Mouse (Mus musculus) bone marrow, adult 2 months (tissue): ENCODE results near the gene Nin. TPM values are rescaled to one million over a fixed set of nuclear protein-coding genes. Genes with fewer than 3 reads are reported as not detected.

Experiments used
- H3K27ac ChIP-seq: fragments of 200-500 bp; 2 replicates; pipeline ENCODE4 v1.5.1; 2012; ENCODE audit warnings: low read depth, mild to moderate bottlenecking, control low read depth, inconsistent platforms, low read length; ENCODE audit not compliant: control insufficient read depth, poor library complexity, insufficient read depth
- H3K4me1 ChIP-seq: fragments of 200-500 bp; 2 replicates; pipeline ENCODE4 v1.6.1; 2011; ENCODE audit warnings: low read length; ENCODE audit not compliant: control insufficient read depth, insufficient read depth
- H3K4me3 ChIP-seq: fragments of 200-500 bp; replicated peaks from 2 replicates; pipeline ENCODE3; 2011; ENCODE audit warnings: mild to moderate bottlenecking, low read depth, low read length, control low read depth; ENCODE audit not compliant: control insufficient read depth
- CTCF ChIP-seq: fragments of 200-500 bp; IDR thresholded peaks from 2 replicates; pipeline ENCODE4 v1.5.1; 2011; ENCODE audit warnings: low read length, control low read depth; ENCODE audit not compliant: control insufficient read depth, insufficient read depth
- POLR2A ChIP-seq: fragments of 200-500 bp; IDR thresholded peaks from 2 replicates; pipeline ENCODE4 v1.6.1; 2011; ENCODE audit warnings: low read depth, mild to moderate bottlenecking, control low read depth, low read length, borderline replicate concordance; ENCODE audit not compliant: control insufficient read depth
- WGBS: fragments of 180-500 bp; shearing (Covaris S2); methylation state at CpG from one replicate; pipeline ENCODE4 v1.1.7; 2018; 5-methylcytosine and 5-hydroxymethylcytosine counted together
- polyA plus RNA-seq: library from polyadenylated mRNA; stranded (reverse); fragments of >200 nt; gene quantifications from 2 replicates; pipeline ENCODE4 v1.2.4, GENCODE M21; 2011; ENCODE audit warnings: low replicate concordance; ENCODE audit not compliant: missing spikeins, insufficient read depth, insufficient read length

Nin gene
- 19.3 and 28.5 TPM in 2 replicates for polyA plus RNA-seq

DNA sequence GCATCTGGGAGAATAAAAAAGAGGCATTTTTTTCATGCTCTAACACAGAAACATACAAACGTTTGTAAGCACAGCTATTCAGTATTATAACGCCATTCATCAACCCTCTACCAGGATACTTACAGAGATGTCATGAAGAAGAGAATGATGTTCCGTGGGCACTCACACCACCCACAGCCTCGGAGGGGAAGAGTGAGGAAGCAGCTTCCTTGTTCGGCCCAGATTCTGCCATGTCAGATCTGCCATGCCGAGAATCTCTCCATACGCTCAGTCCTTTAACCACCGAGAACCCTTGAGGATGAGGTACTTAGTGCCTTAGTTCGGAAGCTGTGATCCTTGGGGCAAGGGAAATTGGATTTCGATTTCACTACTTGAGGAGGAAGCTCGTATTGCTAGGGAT is at the start of gene Nin:
Nin (minus strand) TSS at position 367 of the 400 bp plus-strand sequence.
- WGBS: 61% methylated on average over 11 of the region's 11 CpGs
- no peak for TF ChIP-seq CTCF
- no peak for TF ChIP-seq POLR2A
- peaks cover 1% of the 10 kb centered on the region; the same call in 1 of the 2 replicates for H3K4me1 ChIP-seq
- H3K27ac ChIP-seq: peak within 1 kb of the TSS; percentile 26; the same call in 1 of the 2 replicates
- H3K4me3 ChIP-seq: no peak within 1 kb of the TSS

DNA sequence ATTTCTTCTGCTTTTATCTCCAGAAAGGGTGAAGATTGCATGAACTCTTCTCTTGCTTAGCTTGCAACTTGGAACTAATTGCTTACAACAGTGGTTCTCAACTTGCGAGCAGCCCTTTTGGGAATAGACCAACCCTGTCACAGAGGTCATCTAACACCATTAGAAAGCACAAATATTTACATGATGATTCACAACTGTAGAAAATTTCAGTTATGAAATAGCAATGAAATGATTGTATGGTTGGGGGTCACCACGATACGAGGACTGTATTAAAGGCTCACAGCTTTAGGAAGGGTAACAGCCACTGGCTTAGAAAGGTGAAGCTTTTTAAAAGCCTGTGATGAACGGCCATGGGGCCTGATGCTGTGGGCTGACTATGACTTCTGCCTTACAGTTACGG is 47.5 kb upstream of the Nin start:
- TF ChIP-seq POLR2A (no peak), CTCF (no peak)
- Histone ChIP-seq H3K4me1 (no peaks in the 10 kb centered on the region), H3K27ac (no peak overlapping the region), H3K4me3 (no peak overlapping the region)
- WGBS: 80% methylated on average over 5 of the region's 5 CpGs

- Histone ChIP-seq H3K4me3 (no peak overlapping the region), H3K4me1 (no peaks in the 10 kb centered on the region), H3K27ac (no peak overlapping the region)
- 63% methylated on average over 5 of the region's 5 CpGs for WGBS
- TF ChIP-seq POLR2A (no peak), CTCF (no peak)
These were observed 44.0 kb upstream of the Nin start for GRCm38 (mm10) chr12:70157292-70158066.

DNA sequence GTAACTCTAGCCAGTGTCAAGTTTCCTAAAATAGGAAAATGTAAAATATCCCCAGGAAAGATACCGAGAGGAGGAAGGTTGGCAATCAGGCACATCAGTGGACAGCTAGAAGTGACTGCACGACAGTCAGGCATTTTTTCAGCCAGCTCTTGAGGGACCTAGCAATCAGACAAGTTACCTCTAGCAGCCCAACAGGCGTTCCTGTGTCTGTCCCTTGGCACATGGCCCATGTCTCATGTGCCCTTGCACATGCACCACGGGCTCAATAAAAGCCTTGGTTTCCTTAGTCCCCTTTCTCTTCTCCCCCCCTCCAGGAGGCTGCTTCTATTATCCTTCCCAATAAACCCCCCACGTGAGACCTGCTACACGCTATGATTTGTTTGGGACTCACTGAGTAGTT is 42.7 kb upstream of the Nin start:
- 33% methylated on average over 6 of the region's 6 CpGs for WGBS
- Histone ChIP-seq H3K4me1 (no peaks in the 10 kb centered on the region), H3K4me3 (no peak overlapping the region), H3K27ac (no peak overlapping the region)
- TF ChIP-seq POLR2A (no peak), CTCF (no peak)

GRCm38 (mm10) chr12:70153842-70154241 is 40.3 kb upstream of the Nin start, which contains the start of gene Abhd12b:
Gene Abhd12b, plus strand, starts transcription at chr12:70154142.
- Histone ChIP-seq H3K4me3 (no peak within 1 kb of the TSS), H3K27ac (no peak within 1 kb of the TSS), H3K4me1 (no peaks in the 10 kb centered on the region)
- 67% methylated on average over 3 of the region's 3 CpGs for WGBS
- TF ChIP-seq CTCF (no peak), POLR2A (no peak)

GRCm38 (mm10) chr12:70148631-70149265 is 35.2 kb upstream of the Nin start:
- Histone ChIP-seq H3K4me3 (peak overlapping the region; percentile 38), H3K4me1 (no peaks in the 10 kb centered on the region; the same call in 1 of the 2 replicates), H3K27ac (no peak overlapping the region)
- 12% methylated on average over 11 of the region's 11 CpGs for WGBS
- TF ChIP-seq CTCF: no peak
- no peak for TF ChIP-seq POLR2A

DNA sequence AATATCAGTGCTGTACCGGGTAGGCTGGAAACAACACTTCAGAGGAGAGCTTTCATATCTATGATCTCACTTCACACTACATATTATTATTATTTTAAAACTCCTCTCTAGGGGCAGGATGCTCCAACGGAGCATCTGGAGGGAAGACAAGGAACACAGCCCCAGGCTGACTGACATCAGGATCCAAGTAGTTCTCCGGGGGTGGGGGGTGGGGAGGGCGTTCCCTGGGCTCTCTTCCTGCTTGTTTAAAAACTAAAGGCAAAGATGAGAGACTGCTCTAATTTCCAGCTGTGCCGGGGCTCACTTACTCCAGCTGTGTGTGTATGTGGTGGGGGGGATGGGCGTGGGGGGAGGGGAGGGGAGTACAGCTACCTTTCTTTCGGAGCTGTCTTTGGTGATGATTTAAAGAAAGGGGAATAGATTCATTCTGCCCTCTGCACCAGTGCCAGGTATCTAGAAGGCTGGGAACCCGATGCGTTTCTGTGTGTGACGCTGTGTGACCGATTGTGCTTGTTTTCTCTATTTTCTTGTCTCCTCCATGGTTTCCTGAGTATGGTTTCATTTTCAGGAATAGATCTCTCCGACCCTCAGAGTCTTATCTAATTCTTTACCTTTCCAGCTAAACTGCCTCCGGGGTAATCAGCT is 34.6 kb upstream of the Nin start:
- WGBS: 9% methylated on average over 13 of the region's 13 CpGs
- Histone ChIP-seq H3K27ac (no peak overlapping the region), H3K4me1 (no peaks in the 10 kb centered on the region; the same call in 1 of the 2 replicates), H3K4me3 (peak overlapping the region; percentile 46)
- TF ChIP-seq POLR2A (no peak), CTCF (no peak)

- WGBS: 79% methylated on average over 6 of the region's 6 CpGs
- Histone ChIP-seq H3K27ac (no peak overlapping the region), H3K4me3 (no peak overlapping the region), H3K4me1 (peaks cover 2% of the 10 kb centered on the region; the same call in 1 of the 2 replicates)
- TF ChIP-seq POLR2A (no peak), CTCF (no peak)
These were observed 32.1 kb upstream of the Nin start for GRCm38 (mm10) chr12:70145586-70145985.
